Mouse (Mus musculus) embryonic facial prominence, embryonic 14.5 days (tissue): ENCODE data around the gene Lrmda. TPM values are rescaled to one million over a fixed set of nuclear protein-coding genes. Genes with fewer than 3 reads are reported as not detected.

ENCODE experiments used
- ATAC-seq: fragments of 200-750 bp; cut with Nextera tagmentation; 2 replicates; pipeline ENCODE4 v1.8.0; 2017; ENCODE audit warnings: low read depth, moderate number of reproducible peaks, moderate TSS enrichment
- DNase-seq: peaks from one replicate; pipeline ENCODE4 v3.0.0-alpha.2; 2015; ENCODE audit warnings: low spot score
- H3K27ac ChIP-seq: fragments of 300-500 bp; sonication (generic); replicated peaks from 2 replicates; pipeline ENCODE4 v1.5.1; 2014; ENCODE audit warnings: low read depth, mild to moderate bottlenecking, low read length, moderate library complexity
- H3K27me3 ChIP-seq: fragments of 300-500 bp; sonication (generic); replicated peaks from 2 replicates; pipeline ENCODE4 v1.6.1; 2014; ENCODE audit warnings: low read length; ENCODE audit not compliant: control insufficient read depth, insufficient read depth
- H3K36me3 ChIP-seq: fragments of 300-500 bp; sonication (generic); 2 replicates; pipeline ENCODE4 v1.6.1; 2014; ENCODE audit warnings: low read length, mixed read lengths; ENCODE audit not compliant: control insufficient read depth, insufficient read depth
- H3K4me1 ChIP-seq: fragments of 300-500 bp; sonication (generic); 2 replicates; pipeline ENCODE4 v1.6.1; 2014; ENCODE audit warnings: antibody characterized with exemption, low read length; ENCODE audit not compliant: control insufficient read depth, insufficient read depth
- H3K4me2 ChIP-seq: fragments of 300-500 bp; sonication (generic); 2 replicates; pipeline ENCODE4 v1.6.1; 2014; ENCODE audit warnings: low read depth, mild to moderate bottlenecking, low read length, moderate library complexity, mixed read lengths
- H3K4me3 ChIP-seq: fragments of 300-500 bp; sonication (generic); 2 replicates; pipeline ENCODE4 v1.5.1; 2014; ENCODE audit warnings: low read depth, mild to moderate bottlenecking, low read length
- H3K9ac ChIP-seq: fragments of 300-500 bp; sonication (generic); 2 replicates; pipeline ENCODE4 v1.6.1; 2014; ENCODE audit warnings: low read depth, mild to moderate bottlenecking, low read length, moderate library complexity, mixed read lengths
- H3K9me3 ChIP-seq: fragments of 300-500 bp; sonication (generic); 2 replicates; pipeline ENCODE4 v1.6.1; 2016; ENCODE audit warnings: low read length; ENCODE audit not compliant: control insufficient read depth
- WGBS: fragments of 180-500 bp; shearing (Covaris S2); extraction: QIAGEN DNeasy Blood & Tissue Kit; methylation state at CpG from one replicate; pipeline ENCODE4 v1.1.7; 2014; 5-methylcytosine and 5-hydroxymethylcytosine counted together
- polyA plus RNA-seq: library from polyadenylated mRNA; unstranded; fragments of >200 nt; fragmentation: Nextera tagmentation; extraction: Ambion mirVana; gene quantifications from 2 replicates; pipeline ENCODE4 v1.2.1, GENCODE M21; 2014

The Lrmda gene
- polyA plus RNA-seq, 1 experiment from 2014 or later, result 0.24 TPM

GRCm38 (mm10) chr14:22372666-22373360 is 353.3 kb downstream of the Lrmda start:
- no peak overlapping the region for H3K4me3 ChIP-seq
- DNase-seq, result peak; percentile 61
- H3K27ac ChIP-seq, result peak overlapping the region; percentile 79
- H3K27me3 ChIP-seq, result no peaks in the 10 kb centered on the region
- H3K36me3 ChIP-seq, result no peaks in the 10 kb centered on the region
- H3K9me3 ChIP-seq, result no peaks in the 10 kb centered on the region
- H3K9ac ChIP-seq, result no peak overlapping the region
- 0 out of 2 replicates have a peak, but pooled peaks have one; percentile 15 for ATAC-seq
- 54% methylated on average over 9 of the region's 9 CpGs for WGBS
- 0 out of 2 replicates have a peak overlapping the region, but pooled peaks have one; percentile 7 for H3K4me2 ChIP-seq
- H3K4me1 ChIP-seq, result peaks cover 12% of the 10 kb centered on the region

GRCm38 (mm10) chr14:22373361-22373745 is 353.8 kb downstream of the Lrmda start:
- peak overlapping the region; percentile 79 for H3K27ac ChIP-seq
- no peaks in the 10 kb centered on the region for H3K27me3 ChIP-seq
- 42% methylated on average over 3 of the region's 3 CpGs for WGBS
- ATAC-seq, result 0 out of 2 replicates have a peak, but pooled peaks have one; percentile 18
- H3K4me3 ChIP-seq, result no peak overlapping the region
- DNase-seq, result peak; percentile 89
- H3K9ac ChIP-seq, result no peak overlapping the region
- H3K9me3 ChIP-seq, result no peaks in the 10 kb centered on the region
- H3K4me1 ChIP-seq, result peaks cover 11% of the 10 kb centered on the region
- H3K36me3 ChIP-seq, result no peaks in the 10 kb centered on the region
- H3K4me2 ChIP-seq, result no peak overlapping the region

GRCm38 (mm10) chr14:22377148-22377547 is 357.6 kb downstream of the Lrmda start:
- no peak for DNase-seq
- Histone ChIP-seq H3K27ac (no peak overlapping the region), H3K4me1 (no peaks in the 10 kb centered on the region; the same call in 1 of the 2 replicates), H3K36me3 (no peaks in the 10 kb centered on the region), H3K4me3 (no peak overlapping the region), H3K4me2 (no peak overlapping the region), H3K9me3 (no peaks in the 10 kb centered on the region), H3K27me3 (no peaks in the 10 kb centered on the region), H3K9ac (no peak overlapping the region)
- no peak for ATAC-seq
- 90% methylated on average over 1 of the region's 1 CpGs for WGBS

- Histone ChIP-seq H3K36me3 (no peaks in the 10 kb centered on the region), H3K4me1 (no peaks in the 10 kb centered on the region; the same call in 1 of the 2 replicates), H3K9me3 (no peaks in the 10 kb centered on the region), H3K9ac (no peak overlapping the region), H3K27me3 (no peaks in the 10 kb centered on the region), H3K4me3 (no peak overlapping the region), H3K27ac (no peak overlapping the region), H3K4me2 (no peak overlapping the region)
- ATAC-seq (no peak), DNase-seq (no peak)
- 74% methylated on average over 4 of the region's 4 CpGs for WGBS
These were observed 362.6 kb downstream of the Lrmda start for GRCm38 (mm10) chr14:22382101-22382500.

GRCm38 (mm10) chr14:22393616-22394015 is 374.1 kb downstream of the Lrmda start:
- no peak overlapping the region for H3K27ac ChIP-seq
- no peak overlapping the region for H3K9ac ChIP-seq
- no peaks in the 10 kb centered on the region for H3K36me3 ChIP-seq
- no peak overlapping the region for H3K4me2 ChIP-seq
- no peak overlapping the region for H3K4me3 ChIP-seq
- WGBS, result 85% methylated on average over 10 of the region's 10 CpGs
- DNase-seq (no peak), ATAC-seq (no peak)
- no peaks in the 10 kb centered on the region for H3K9me3 ChIP-seq
- no peaks in the 10 kb centered on the region for H3K4me1 ChIP-seq
- H3K27me3 ChIP-seq, result no peaks in the 10 kb centered on the region

GRCm38 (mm10) chr14:22402411-22402810 is 382.9 kb downstream of the Lrmda start:
- Histone ChIP-seq H3K4me1 (no peaks in the 10 kb centered on the region), H3K9ac (no peak overlapping the region), H3K4me2 (no peak overlapping the region), H3K4me3 (no peak overlapping the region), H3K27me3 (no peaks in the 10 kb centered on the region), H3K36me3 (no peaks in the 10 kb centered on the region), H3K9me3 (no peaks in the 10 kb centered on the region), H3K27ac (no peak overlapping the region)
- 76% methylated on average over 4 of the region's 4 CpGs for WGBS
- no peak for DNase-seq
- no peak for ATAC-seq

- Histone ChIP-seq H3K36me3 (no peaks in the 10 kb centered on the region), H3K27ac (no peak overlapping the region), H3K9me3 (no peaks in the 10 kb centered on the region), H3K4me3 (no peak overlapping the region), H3K27me3 (no peaks in the 10 kb centered on the region), H3K9ac (no peak overlapping the region), H3K4me1 (no peaks in the 10 kb centered on the region), H3K4me2 (no peak overlapping the region)
- DNase-seq, result no peak
- WGBS, result 81% methylated on average over 5 of the region's 5 CpGs
- no peak for ATAC-seq
These were observed 387.1 kb downstream of the Lrmda start for GRCm38 (mm10) chr14:22406623-22407022.

GRCm38 (mm10) chr14:22410826-22411225 is 391.3 kb downstream of the Lrmda start:
- Histone ChIP-seq H3K27me3 (0 out of 2 replicates have a peak, but pooled peaks cover 3% of the 10 kb centered on the region), H3K9ac (no peak overlapping the region), H3K4me2 (no peak overlapping the region), H3K27ac (no peak overlapping the region), H3K36me3 (no peaks in the 10 kb centered on the region), H3K4me1 (no peaks in the 10 kb centered on the region), H3K9me3 (no peaks in the 10 kb centered on the region), H3K4me3 (no peak overlapping the region)
- DNase-seq (no peak), ATAC-seq (no peak)
- WGBS, result 84% methylated on average over 1 of the region's 1 CpGs

- no peak overlapping the region for H3K4me2 ChIP-seq
- H3K27ac ChIP-seq, result no peak overlapping the region
- H3K9me3 ChIP-seq, result no peaks in the 10 kb centered on the region
- peak; percentile 47 for DNase-seq
- ATAC-seq, result no peak
- H3K36me3 ChIP-seq, result no peaks in the 10 kb centered on the region
- 66% methylated on average over 7 of the region's 7 CpGs for WGBS
- H3K4me1 ChIP-seq, result no peaks in the 10 kb centered on the region
- H3K27me3 ChIP-seq, result 0 out of 2 replicates have a peak, but pooled peaks cover 3% of the 10 kb centered on the region
- no peak overlapping the region for H3K9ac ChIP-seq
- no peak overlapping the region for H3K4me3 ChIP-seq
These were observed 393.7 kb downstream of the Lrmda start for GRCm38 (mm10) chr14:22413220-22413619.
